Mouse (Mus musculus) G1E (cell line): ENCODE measurements around the gene P2rx2. TPM values are rescaled to one million over a fixed set of nuclear protein-coding genes. Genes with fewer than 3 reads are reported as not detected.

Experiments
- ATAC-seq: 2 replicates; pipeline ENCODE4 v1.8.0; 2016; ENCODE audit warnings: mild to moderate bottlenecking; ENCODE audit not compliant: insufficient number of reproducible peaks, poor library complexity, low FRiP score, severe bottlenecking; ENCODE audit errors: extremely low read depth
- DNase-seq: peaks from one replicate; pipeline ENCODE4 v3.0.0; 2012; ENCODE audit warnings: low spot score
- H3K27me3 ChIP-seq: 2 replicates; pipeline ENCODE4 v1.6.1; 2012; ENCODE audit warnings: mild to moderate bottlenecking, low read length, inconsistent platforms; ENCODE audit not compliant: insufficient read depth
- H3K36me3 ChIP-seq: replicated peaks from 2 replicates; pipeline ENCODE3; 2012; ENCODE audit warnings: mild to moderate bottlenecking, inconsistent platforms
- H3K4me1 ChIP-seq: 2 replicates; pipeline ENCODE4 v1.6.1; 2012; ENCODE audit warnings: low read depth, low read length, inconsistent platforms, mixed read lengths; ENCODE audit not compliant: insufficient read depth
- H3K4me3 ChIP-seq: 2 replicates; pipeline ENCODE4 v1.5.1; 2012; ENCODE audit warnings: low read depth, mild to moderate bottlenecking, inconsistent platforms, low read length, moderate library complexity, mixed read lengths
- H3K9me3 ChIP-seq: replicated peaks from 2 replicates; pipeline ENCODE4 v1.6.1; 2012; ENCODE audit warnings: inconsistent platforms
- CTCF ChIP-seq: IDR thresholded peaks from 2 replicates; pipeline ENCODE4 v1.5.1; 2012; ENCODE audit warnings: low read depth, low read length, inconsistent platforms, mixed read lengths
- GATA1 ChIP-seq: IDR thresholded peaks from 2 replicates; pipeline ENCODE4 v1.6.1; 2012; ENCODE audit warnings: borderline replicate concordance, low read length, inconsistent platforms, mixed read lengths
- GATA2 ChIP-seq: IDR thresholded peaks from 2 replicates; pipeline ENCODE4 v1.6.1; 2012; ENCODE audit warnings: low read depth, low read length, inconsistent platforms, borderline replicate concordance
- POLR2AphosphoS5 ChIP-seq: IDR thresholded peaks from 2 replicates; pipeline ENCODE4 v1.6.1; 2012; ENCODE audit warnings: low read depth, low read length, inconsistent platforms; ENCODE audit not compliant: insufficient replicate concordance
- TAL1 ChIP-seq: conservative IDR thresholded peaks from 2 replicates; pipeline ENCODE4 v1.6.1; 2012; ENCODE audit warnings: low read depth, low read length, inconsistent platforms, mixed read lengths
- polyA plus RNA-seq: library from polyadenylated mRNA; stranded (reverse); fragments of >175 nt; gene quantifications from 2 replicates; pipeline ENCODE4 v1.2.3, GENCODE M21; 2012
- total RNA-seq, 2 experiments: library from RNA; stranded (forward) in 1 of 2; stranded (reverse) in 1 of 2; fragments of 200-1000 nt in 1 of 2; fragments of >200 nt in 1 of 2; fragmentation: Nextera tagmentation in 1 of 2; gene quantifications; 2 replicates each; pipeline ENCODE4 v1.2.3; 2014 to 2017

Gene P2rx2
- total and polyA plus RNA-seq, 3 experiments, result not detected

DNA sequence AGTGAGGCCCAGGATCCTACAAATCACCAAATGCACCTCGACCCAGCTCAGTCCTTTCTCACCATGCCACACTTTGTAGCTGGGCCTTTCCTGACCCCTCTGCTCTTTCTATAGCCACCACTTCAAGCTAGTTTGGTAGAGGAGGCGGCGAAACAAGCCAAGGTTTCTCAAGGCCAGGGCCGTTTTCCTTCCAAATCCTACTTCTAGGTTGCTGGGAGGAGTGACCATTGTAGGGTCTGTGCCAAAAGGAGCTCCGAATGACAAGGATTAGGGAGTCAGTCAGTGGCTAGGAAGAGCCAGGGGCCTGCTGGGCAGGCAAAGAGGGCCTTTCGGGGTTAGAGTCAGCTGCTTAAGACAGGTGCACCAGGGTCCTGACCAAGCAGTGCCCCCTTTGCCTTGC lies 41.5 kb upstream of the P2rx2 start:
- no peak for ATAC-seq
- Histone ChIP-seq H3K4me3 (no peak overlapping the region), H3K4me1 (no peaks in the 10 kb centered on the region), H3K27me3 (no peaks in the 10 kb centered on the region), H3K36me3 (peaks cover 55% of the 10 kb centered on the region), H3K9me3 (no peaks in the 10 kb centered on the region)
- TF ChIP-seq GATA2, result no peak
- no peak for TF ChIP-seq CTCF
- no peak for TF ChIP-seq POLR2AphosphoS5
- TF ChIP-seq TAL1, result no peak
- no peak for TF ChIP-seq GATA1
- no peak for DNase-seq

DNA sequence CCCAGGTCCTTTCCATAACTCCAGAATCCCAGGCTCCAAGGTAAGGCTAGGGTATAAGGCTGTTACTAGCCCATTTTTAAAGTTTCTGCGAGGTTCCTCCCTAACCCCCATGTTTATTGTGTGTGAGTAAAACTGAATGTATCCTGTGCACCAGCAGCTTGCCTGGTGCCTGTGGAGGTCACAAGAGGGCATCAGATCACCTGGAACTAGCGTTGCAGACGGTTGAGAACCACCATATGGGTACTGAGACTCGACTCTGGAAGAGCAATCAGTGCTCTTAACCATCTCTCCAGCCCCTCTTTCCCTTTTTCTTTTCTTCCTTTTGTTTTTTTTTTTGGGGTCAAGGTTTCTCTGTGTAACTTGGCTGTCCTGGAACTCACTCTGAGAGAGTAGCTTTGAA lies 36.8 kb upstream of the P2rx2 start:
- H3K9me3 ChIP-seq, result no peaks in the 10 kb centered on the region
- no peaks in the 10 kb centered on the region for H3K27me3 ChIP-seq
- H3K36me3 ChIP-seq, result peaks cover 73% of the 10 kb centered on the region
- no peak for ATAC-seq
- TF ChIP-seq GATA2, result no peak
- TF ChIP-seq CTCF, result no peak
- TF ChIP-seq TAL1, result no peak
- TF ChIP-seq POLR2AphosphoS5, result no peak
- TF ChIP-seq GATA1, result no peak
- no peak overlapping the region for H3K4me3 ChIP-seq
- no peak for DNase-seq
- no peaks in the 10 kb centered on the region for H3K4me1 ChIP-seq

- H3K4me3 ChIP-seq, result no peak overlapping the region
- H3K4me1 ChIP-seq, result no peaks in the 10 kb centered on the region
- H3K27me3 ChIP-seq, result no peaks in the 10 kb centered on the region
- ATAC-seq (no peak), DNase-seq (no peak)
- peaks cover 73% of the 10 kb centered on the region for H3K36me3 ChIP-seq
- H3K9me3 ChIP-seq, result no peaks in the 10 kb centered on the region
- TF ChIP-seq GATA2, result no peak
- no peak for TF ChIP-seq TAL1
- TF ChIP-seq CTCF, result no peak
- TF ChIP-seq POLR2AphosphoS5, result no peak
- no peak for TF ChIP-seq GATA1
Observed at GRCm38 (mm10) chr5:110379086-110379485, 36.1 kb upstream of the P2rx2 start.

DNA sequence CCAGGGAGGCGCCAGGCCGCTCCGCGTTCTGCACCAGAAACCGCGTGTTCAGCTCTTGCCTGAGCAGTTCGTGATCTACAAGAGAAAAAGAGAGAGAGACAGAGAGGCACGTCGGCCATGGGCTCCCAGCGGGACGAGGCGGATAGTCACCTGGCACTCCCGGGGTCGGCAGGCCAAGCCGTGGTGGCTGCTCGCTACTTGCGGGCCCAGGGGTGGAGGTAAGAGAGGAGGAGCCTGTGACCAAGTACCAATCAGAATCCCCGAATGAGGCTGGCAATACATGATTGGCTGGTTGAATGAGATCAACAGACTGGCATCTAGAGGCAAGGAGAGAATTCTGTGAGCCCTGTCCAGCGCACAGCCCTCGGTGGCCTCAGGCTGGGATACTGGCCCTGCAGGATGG lies 35.2 kb upstream of the P2rx2 start:
- H3K4me1 ChIP-seq, result no peaks in the 10 kb centered on the region
- TF ChIP-seq TAL1, result no peak
- TF ChIP-seq GATA2, result no peak
- TF ChIP-seq CTCF, result no peak
- TF ChIP-seq POLR2AphosphoS5, result no peak
- TF ChIP-seq GATA1, result no peak
- ATAC-seq (no peak), DNase-seq (no peak)
- H3K9me3 ChIP-seq, result no peaks in the 10 kb centered on the region
- H3K4me3 ChIP-seq, result no peak overlapping the region
- peaks cover 79% of the 10 kb centered on the region for H3K36me3 ChIP-seq
- no peaks in the 10 kb centered on the region for H3K27me3 ChIP-seq

DNA sequence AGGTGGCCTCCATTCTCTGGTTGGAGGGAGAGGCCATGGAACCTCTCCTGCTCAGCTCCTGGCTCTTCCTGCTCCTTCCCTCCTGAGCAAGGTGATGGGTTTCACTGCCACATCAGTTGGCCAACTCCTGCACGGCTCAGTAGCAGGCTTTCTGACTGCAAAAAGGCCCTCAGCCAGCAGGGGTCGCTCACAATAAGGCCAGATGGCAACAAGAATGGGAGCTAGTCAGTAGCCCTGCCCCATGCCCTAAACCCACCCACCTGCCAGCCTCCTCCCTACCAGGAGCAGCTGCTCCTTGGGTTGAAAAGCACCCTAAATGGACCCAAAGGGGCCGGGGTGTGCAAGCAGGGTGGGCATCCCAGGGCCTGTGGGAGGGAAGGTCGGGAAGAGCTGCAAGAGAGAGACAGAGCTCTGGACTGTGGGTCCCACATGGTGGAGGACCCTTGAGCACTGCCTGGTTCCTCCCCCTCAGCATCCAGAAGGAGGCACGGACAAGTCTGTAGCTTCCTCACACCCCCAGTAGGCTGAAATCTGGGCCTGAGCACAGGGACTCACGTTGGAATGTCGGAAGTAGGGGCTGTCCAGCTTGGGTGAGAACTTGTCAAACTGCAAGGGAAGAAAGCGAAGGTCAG lies 33.9 kb upstream of the P2rx2 start:
- TF ChIP-seq GATA2, result no peak
- no peak for TF ChIP-seq POLR2AphosphoS5
- peak; percentile 64 for TF ChIP-seq CTCF
- TF ChIP-seq TAL1, result no peak
- TF ChIP-seq GATA1, result no peak
- peaks cover 71% of the 10 kb centered on the region for H3K36me3 ChIP-seq
- peak; percentile 40; the same call in 1 of the 2 replicates for ATAC-seq

DNA sequence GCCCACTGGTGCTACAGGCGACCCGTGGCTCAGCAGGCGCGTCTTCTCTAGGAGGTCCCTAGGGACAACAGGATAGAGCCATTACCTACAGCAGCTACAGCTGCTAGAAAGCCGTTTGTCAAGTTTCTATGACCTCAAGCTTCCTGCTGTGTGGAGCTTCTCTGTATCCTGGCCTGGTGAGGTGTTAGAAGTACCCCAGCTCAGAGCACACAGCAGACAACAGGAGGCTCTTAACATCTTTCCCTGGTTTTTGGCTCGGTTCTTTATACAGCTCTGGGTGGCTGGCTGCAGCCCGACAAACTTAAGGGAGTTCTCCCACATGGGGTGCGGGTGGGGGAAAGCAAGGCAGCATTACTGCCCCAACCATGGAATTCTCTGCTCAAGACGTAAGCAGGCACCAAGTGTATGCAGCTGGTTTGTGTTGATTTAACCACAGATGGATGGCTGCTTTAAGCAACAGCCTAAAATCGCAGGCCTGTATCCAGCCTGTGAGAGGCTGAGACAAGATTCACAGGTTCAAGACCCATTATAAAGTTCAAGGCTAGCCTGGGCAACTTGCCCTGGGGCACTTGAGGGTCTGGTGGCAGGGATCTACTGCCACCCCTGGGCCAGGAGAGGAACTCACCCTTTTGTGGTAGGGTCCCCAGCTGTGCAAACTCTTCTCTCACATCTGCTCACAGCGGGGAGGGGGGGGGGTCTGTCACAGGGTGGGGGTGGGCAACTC lies 21.0 kb upstream of the P2rx2 start:
- Histone ChIP-seq H3K4me1 (no peaks in the 10 kb centered on the region), H3K4me3 (no peak overlapping the region), H3K9me3 (peaks cover 8% of the 10 kb centered on the region), H3K36me3 (peaks cover 41% of the 10 kb centered on the region), H3K27me3 (no peaks in the 10 kb centered on the region)
- ATAC-seq (no peak), DNase-seq (no peak)
- TF ChIP-seq CTCF (no peak), POLR2AphosphoS5 (no peak), GATA1 (no peak), TAL1 (no peak), GATA2 (no peak)

More for the DNA sequence above, 33.9 kb upstream of the P2rx2 start:
- peak; percentile 44 for DNase-seq
- no peaks in the 10 kb centered on the region for H3K9me3 ChIP-seq
- H3K27me3 ChIP-seq, result no peaks in the 10 kb centered on the region
- H3K4me3 ChIP-seq, result no peak overlapping the region
- no peaks in the 10 kb centered on the region for H3K4me1 ChIP-seq
